Mouse (Mus musculus): ENCODE measurements around the gene Sft2d2.

GRCm38 (mm10) chr1:165188806-165189580 is 5.2 kb downstream of the Sft2d2 start:
- TF ChIP-seq CTCF (IDR thresholded peaks at IDR 0.05; ENCODE audit: control insufficient read depth, insufficient read depth, insufficient replicate concordance, low read depth, low read length) (no peak), POLR2A (IDR thresholded peaks at IDR 0.05; ENCODE audit: control insufficient read depth, low read depth, low read length) (no peak; the same call in 1 of the 2 replicates)
